Mouse (Mus musculus) cortical plate, adult 2 months (tissue): ENCODE measurements at regions not wholly inside any gene's neighbourhood (a gene's known extent, or its start where the extent isn't known, plus 50 kb on each side); places are given as distances from the start of the nearest gene placed in this dataset.

Experiments
- CTCF ChIP-seq: fragments of 200-500 bp; IDR thresholded peaks from 2 replicates; pipeline ENCODE4 v1.5.1; 2011; ENCODE audit warnings: mild to moderate bottlenecking, control low read depth, low read length; ENCODE audit not compliant: insufficient read depth; ENCODE audit errors: extremely low read depth
- POLR2A ChIP-seq: fragments of 200-500 bp; IDR thresholded peaks from 2 replicates; pipeline ENCODE4 v1.6.1; 2011; ENCODE audit warnings: mild to moderate bottlenecking, low read length, control low read depth; ENCODE audit not compliant: insufficient read depth; ENCODE audit errors: extremely low read depth

DNA sequence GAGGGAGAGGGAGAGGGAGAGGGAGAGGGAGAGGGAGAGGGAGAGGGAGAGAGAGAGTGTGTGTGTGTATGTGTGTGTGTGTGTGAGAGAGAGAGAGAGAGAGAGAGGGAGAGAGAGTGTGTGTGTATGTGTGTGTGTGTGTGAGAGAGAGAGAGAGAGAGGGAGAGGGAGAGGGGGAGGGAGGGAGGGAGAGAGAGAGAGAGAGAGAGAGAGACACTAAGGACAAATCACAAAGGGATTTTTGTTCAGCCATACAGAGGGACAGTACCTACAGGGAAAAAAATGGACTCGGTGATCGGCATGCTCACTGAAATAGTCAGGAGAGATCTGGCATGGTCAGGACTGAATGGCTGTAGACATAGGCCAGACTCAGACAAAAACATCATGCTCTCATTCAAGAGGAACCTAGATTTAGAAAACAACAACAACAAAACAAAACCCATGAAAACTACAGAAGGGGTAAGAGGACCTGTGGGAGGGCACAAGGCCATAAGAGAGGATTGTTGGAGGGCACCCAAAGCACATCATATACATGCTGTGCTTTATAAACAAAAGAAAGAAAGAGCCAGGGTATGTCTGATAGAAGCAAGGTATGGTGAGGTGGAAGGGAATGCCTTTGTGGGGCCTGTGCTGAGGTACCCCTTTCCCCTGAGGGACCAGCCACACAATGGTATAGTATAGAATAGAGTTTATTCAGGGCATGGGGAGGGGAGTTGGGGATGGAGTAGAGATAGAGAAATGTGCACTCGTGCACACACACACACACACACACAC is 127.0 kb upstream of the Med14 start:
- TF ChIP-seq CTCF = no peak
- TF ChIP-seq POLR2A = no peak
